In the genomic region with DNA sequence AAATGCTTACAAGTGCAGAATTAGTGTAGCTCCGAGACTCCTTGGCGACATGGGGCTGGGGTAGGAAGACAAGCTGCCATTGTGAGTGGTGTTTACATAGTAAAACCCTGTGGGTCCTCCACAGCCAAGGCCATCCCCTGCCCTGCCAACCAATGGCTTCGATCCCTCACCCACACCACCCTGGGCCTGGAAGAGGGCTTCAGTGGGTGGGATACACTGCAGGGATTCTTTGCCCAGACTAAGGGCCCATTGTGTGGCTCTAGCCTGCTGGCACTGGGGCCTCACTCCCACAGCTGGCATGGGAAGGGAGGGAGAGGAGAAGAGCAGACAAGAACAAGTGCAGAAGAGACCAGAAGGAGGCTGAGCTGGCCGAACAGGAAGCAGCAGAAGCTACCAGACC, we compare ENCODE assay signal across 12 mouse cellular contexts. TPM values are rescaled to one million over a fixed set of nuclear protein-coding genes. Genes with fewer than 3 reads are reported as not detected.
DNase-seq lines count a peak whose midpoint lies in the region; ATAC-seq and TF ChIP-seq lines count a peak whose summit lies in the region.
"Had no signal": no experiment of that assay in that cellular context is flagged by ENCODE, and none has a peak within 500 bp of the region (broad histone marks: within the 10 kb centered on the region; RNA-seq: fewer than 3 reads in every experiment).

No protein-coding gene starts in this region.

- no peak for TF ChIP-seq EP300 in liver, postnatal 0 days (IDR thresholded peaks at IDR 0.05; ENCODE audit: low read depth)

- intact Hi-C loops in heart, postnatal 36 days (cut with DNase I), result no loop called here

- ATAC-seq in intestine, embryonic 14.5 days (replicated peaks; ENCODE audit: low FRiP score, low TSS enrichment, low read depth), result 0 out of 2 replicates have a peak, but pooled peaks have one; percentile 9
- ATAC-seq in intestine, embryonic 15.5 days, result no peak
- ATAC-seq in neural tube, embryonic 13.5 days (ENCODE audit: low read depth), result no peak
- no peak for ATAC-seq in liver, postnatal 0 days

- no peak for DNase-seq in intestine, embryonic 14.5 days (ENCODE audit: low spot score)
- DNase-seq in cerebellum, adult 9-11 months, result peak; percentile 66
- peak; percentile 65 to 85 for DNase-seq in layer of hippocampus, adult 8-10 months (ENCODE audit: low spot score in 2 of 2)
- no peak for DNase-seq in heart, postnatal 36 days
- no peak for DNase-seq in kidney, postnatal 4 days
- no peak for DNase-seq in liver, postnatal 0 days
- DNase-seq: kidney, postnatal 10 days; thymus, postnatal 36 days had no signal

- TF ChIP-seq CTCF in liver, postnatal 0 days (IDR thresholded peaks at IDR 0.05; ENCODE audit: low read depth), result no peak

- H3K4me1 ChIP-seq in intestine, embryonic 14.5 days (replicated peaks; ENCODE audit: control insufficient read depth, insufficient read depth, low read length), result peaks cover 7% of the 10 kb centered on the region
- H3K4me1 ChIP-seq in intestine, embryonic 15.5 days (replicated peaks), result peaks cover 8% of the 10 kb centered on the region
- peaks cover 40% of the 10 kb centered on the region for H3K4me1 ChIP-seq in neural tube, embryonic 13.5 days (replicated peaks)
- H3K4me1 ChIP-seq in liver, postnatal 0 days (ENCODE audit: insufficient read depth), result peaks cover 7% of the 10 kb centered on the region

- no peaks in the 10 kb centered on the region for H3K9me3 ChIP-seq in intestine, embryonic 14.5 days (ENCODE audit: control insufficient read depth, low read length)
- no peaks in the 10 kb centered on the region for H3K9me3 ChIP-seq in intestine, embryonic 15.5 days
- H3K9me3 ChIP-seq in neural tube, embryonic 13.5 days, result no peaks in the 10 kb centered on the region
- no peaks in the 10 kb centered on the region for H3K9me3 ChIP-seq in liver, postnatal 0 days (ENCODE audit: low read length)
- H3K9me3 ChIP-seq: liver, embryonic 15.5 days had no signal

- no peaks in the 10 kb centered on the region for H3K36me3 ChIP-seq in intestine, embryonic 14.5 days (ENCODE audit: control insufficient read depth, insufficient read depth, low read length)
- no peaks in the 10 kb centered on the region for H3K36me3 ChIP-seq in intestine, embryonic 15.5 days
- H3K36me3 ChIP-seq in neural tube, embryonic 13.5 days, result no peaks in the 10 kb centered on the region
- no peaks in the 10 kb centered on the region for H3K36me3 ChIP-seq in liver, postnatal 0 days (replicated peaks; ENCODE audit: insufficient read depth, low read length)
- H3K36me3 ChIP-seq: heart, embryonic 12.5 days; liver, embryonic 15.5 days had no signal

- no peak overlapping the region for H3K27ac ChIP-seq in intestine, embryonic 14.5 days (ENCODE audit: low read depth)
- H3K27ac ChIP-seq in intestine, embryonic 15.5 days, result no peak overlapping the region
- peak overlapping the region; percentile 69; the same call in 1 of the 2 replicates for H3K27ac ChIP-seq in neural tube, embryonic 13.5 days (replicated peaks)
- no peak overlapping the region for H3K27ac ChIP-seq in liver, postnatal 0 days (ENCODE audit: low read depth)
- H3K27ac ChIP-seq: liver, embryonic 15.5 days had no signal

- H3K9ac ChIP-seq in intestine, embryonic 14.5 days (ENCODE audit: low read length), result no peak overlapping the region
- no peak overlapping the region for H3K9ac ChIP-seq in intestine, embryonic 15.5 days
- H3K9ac ChIP-seq in neural tube, embryonic 13.5 days, result no peak overlapping the region
- no peak overlapping the region for H3K9ac ChIP-seq in liver, postnatal 0 days (replicated peaks)
- H3K9ac ChIP-seq: heart, embryonic 12.5 days; liver, embryonic 15.5 days had no signal

- no peaks in the 10 kb centered on the region for H3K27me3 ChIP-seq in intestine, embryonic 14.5 days (replicated peaks; ENCODE audit: control insufficient read depth, insufficient read depth, low read length)
- no peaks in the 10 kb centered on the region for H3K27me3 ChIP-seq in intestine, embryonic 15.5 days (replicated peaks)
- H3K27me3 ChIP-seq in neural tube, embryonic 13.5 days, result no peaks in the 10 kb centered on the region
- no peaks in the 10 kb centered on the region; the same call in 1 of the 2 replicates for H3K27me3 ChIP-seq in liver, postnatal 0 days (ENCODE audit: insufficient read depth, low read length)
- H3K27me3 ChIP-seq: heart, embryonic 12.5 days had no signal

- H3K4me2 ChIP-seq in intestine, embryonic 14.5 days (ENCODE audit: low read length), result no peak overlapping the region
- no peak overlapping the region for H3K4me2 ChIP-seq in intestine, embryonic 15.5 days (replicated peaks)
- no peak overlapping the region for H3K4me2 ChIP-seq in neural tube, embryonic 13.5 days
- no peak overlapping the region for H3K4me2 ChIP-seq in liver, postnatal 0 days (ENCODE audit: low read depth, low read length)

- H3K4me3 ChIP-seq in intestine, embryonic 14.5 days (ENCODE audit: low read depth, low read length), result no peak overlapping the region
- no peak overlapping the region for H3K4me3 ChIP-seq in intestine, embryonic 15.5 days (replicated peaks)
- H3K4me3 ChIP-seq in neural tube, embryonic 13.5 days, result peak overlapping the region; percentile 74; the same call in 1 of the 2 replicates
- H3K4me3 ChIP-seq in liver, postnatal 0 days (ENCODE audit: low read depth, low read length), result no peak overlapping the region
- H3K4me3 ChIP-seq: liver, embryonic 15.5 days had no signal

- 72% methylated on average over 4 of the region's 4 CpGs for WGBS in intestine, embryonic 14.5 days
- 58% methylated on average over 4 of the region's 4 CpGs for WGBS in intestine, embryonic 15.5 days
- WGBS in neural tube, embryonic 13.5 days, result 53% methylated on average over 4 of the region's 4 CpGs
- WGBS in liver, postnatal 0 days (ENCODE audit: insufficient replicate concordance), result 65% methylated on average over 4 of the region's 4 CpGs

RNA-seq across cellular contexts. Expression of gene Scamp5, which starts 1.1 kb away (rescaled TPM):
- 13.1 and 13.7 TPM in 2 replicates for polyA plus RNA-seq in intestine, embryonic 14.5 days (2014; fragmentation: Nextera tagmentation; extraction: Ambion mirVana)
- polyA plus RNA-seq in intestine, embryonic 15.5 days (2015; fragmentation: Nextera tagmentation; extraction: Ambion mirVana), result 14.1 and 16.4 TPM in 2 replicates
- total RNA-seq in layer of hippocampus, adult 8-10 months (2022), result 100 to 1,000 TPM; 361 to 395 (median 373) TPM
- polyA plus RNA-seq in neural tube, embryonic 13.5 days (2015; fragmentation: Nextera tagmentation; extraction: Ambion mirVana), result 65.1 and 67.8 TPM in 2 replicates
- total RNA-seq in heart, postnatal 36 days (2021), result 1 to 10 TPM; 5.4 to 6.4 TPM
- polyA plus RNA-seq in liver, postnatal 0 days (2015; fragmentation: Nextera tagmentation; extraction: Ambion mirVana), result 6.5 and 8.4 TPM in 2 replicates

RNA-seq across cellular contexts. Expression of gene Ppcdc, which starts 29.0 kb away (rescaled TPM):
- polyA plus RNA-seq in intestine, embryonic 14.5 days (2014; fragmentation: Nextera tagmentation; extraction: Ambion mirVana), result 27.5 and 29.2 TPM in 2 replicates
- polyA plus RNA-seq in intestine, embryonic 15.5 days (2015; fragmentation: Nextera tagmentation; extraction: Ambion mirVana), result 25.0 and 30.1 TPM in 2 replicates
- total RNA-seq in layer of hippocampus, adult 8-10 months (2022), result 10 to 100 TPM; 16.1 to 26.1 (median 23.2) TPM
- 22.8 and 23.6 TPM in 2 replicates for polyA plus RNA-seq in neural tube, embryonic 13.5 days (2015; fragmentation: Nextera tagmentation; extraction: Ambion mirVana)
- total RNA-seq in heart, postnatal 36 days (2021), result 1 to 10 TPM; 8.2 to 8.8 TPM
- 10.7 and 11.5 TPM in 2 replicates for polyA plus RNA-seq in liver, postnatal 0 days (2015; fragmentation: Nextera tagmentation; extraction: Ambion mirVana)

RNA-seq across cellular contexts. Expression of gene Rpp25, which starts 34.9 kb away (rescaled TPM):
- polyA plus RNA-seq in intestine, embryonic 14.5 days (2014; fragmentation: Nextera tagmentation; extraction: Ambion mirVana), result 8.6 and 10.7 TPM in 2 replicates
- 7.0 and 8.1 TPM in 2 replicates for polyA plus RNA-seq in intestine, embryonic 15.5 days (2015; fragmentation: Nextera tagmentation; extraction: Ambion mirVana)
- total RNA-seq in layer of hippocampus, adult 8-10 months (2022), result 10 to 100 TPM in 3 of 4 experiments, 1 to 10 TPM in 1; 9.1 to 11.8 (median 10.3) TPM
- polyA plus RNA-seq in neural tube, embryonic 13.5 days (2015; fragmentation: Nextera tagmentation; extraction: Ambion mirVana), result 21.0 and 21.9 TPM in 2 replicates
- 1 to 10 TPM; 1.0 to 2.1 TPM for total RNA-seq in heart, postnatal 36 days (2021)
- polyA plus RNA-seq in liver, postnatal 0 days (2015; fragmentation: Nextera tagmentation; extraction: Ambion mirVana), result 0.48 and 0.67 TPM in 2 replicates

RNA-seq across cellular contexts. Expression of gene Cox5a, which starts 52.2 kb away (rescaled TPM):
- polyA plus RNA-seq in intestine, embryonic 14.5 days (2014; fragmentation: Nextera tagmentation; extraction: Ambion mirVana), result 622 and 687 TPM in 2 replicates
- polyA plus RNA-seq in intestine, embryonic 15.5 days (2015; fragmentation: Nextera tagmentation; extraction: Ambion mirVana), result 844 and 895 TPM in 2 replicates
- 100 to 1,000 TPM; 345 to 380 (median 364) TPM for total RNA-seq in layer of hippocampus, adult 8-10 months (2022)
- polyA plus RNA-seq in neural tube, embryonic 13.5 days (2015; fragmentation: Nextera tagmentation; extraction: Ambion mirVana), result 922 and 997 TPM in 2 replicates
- 1,000 to 10,000 TPM; 2,624 to 2,673 TPM for total RNA-seq in heart, postnatal 36 days (2021)
- 761 and 777 TPM in 2 replicates for polyA plus RNA-seq in liver, postnatal 0 days (2015; fragmentation: Nextera tagmentation; extraction: Ambion mirVana)

Comparison
In these comparisons a context has a peak if more than half of its experiments do, and no peak if none do; other contexts are left out.
1. DNase-seq: peak in cerebellum, adult 9-11 months (single experiment) and layer of hippocampus, adult 8-10 months (2 of 2); none in intestine, embryonic 14.5 days (single experiment), heart, postnatal 36 days (0 of 2), kidney, postnatal 4 days (0 of 2) and liver, postnatal 0 days (single experiment).